Mouse (Mus musculus) left cerebral cortex, adult 11 months (tissue): ENCODE data around the gene Gas1.

ENCODE experiments used
- DNase-seq: peaks from one replicate; pipeline ENCODE4 v3.0.0; 2022; ENCODE audit warnings: low spot score

The Gas1 gene

DNA sequence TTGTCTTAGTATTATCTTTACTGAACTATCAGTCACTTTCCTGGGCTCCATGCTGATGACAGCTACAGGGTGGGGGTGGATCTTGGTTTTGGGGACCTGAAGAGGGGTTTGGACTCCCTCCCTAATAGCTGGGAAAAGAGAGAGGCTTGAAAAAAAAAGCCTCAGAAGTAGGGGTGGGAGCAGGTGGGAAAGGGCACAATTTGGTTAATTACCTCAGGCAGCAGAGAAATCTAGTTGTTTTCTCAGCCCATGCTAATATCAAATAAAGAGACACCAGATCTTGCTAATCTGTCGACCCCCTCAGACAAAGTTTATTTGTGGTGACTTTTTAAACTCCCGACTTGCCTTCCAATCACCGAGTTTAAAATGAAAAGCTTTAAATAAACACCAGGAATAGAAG is 4.0 kb downstream of the Gas1 start:
- DNase-seq, result no peak

DNA sequence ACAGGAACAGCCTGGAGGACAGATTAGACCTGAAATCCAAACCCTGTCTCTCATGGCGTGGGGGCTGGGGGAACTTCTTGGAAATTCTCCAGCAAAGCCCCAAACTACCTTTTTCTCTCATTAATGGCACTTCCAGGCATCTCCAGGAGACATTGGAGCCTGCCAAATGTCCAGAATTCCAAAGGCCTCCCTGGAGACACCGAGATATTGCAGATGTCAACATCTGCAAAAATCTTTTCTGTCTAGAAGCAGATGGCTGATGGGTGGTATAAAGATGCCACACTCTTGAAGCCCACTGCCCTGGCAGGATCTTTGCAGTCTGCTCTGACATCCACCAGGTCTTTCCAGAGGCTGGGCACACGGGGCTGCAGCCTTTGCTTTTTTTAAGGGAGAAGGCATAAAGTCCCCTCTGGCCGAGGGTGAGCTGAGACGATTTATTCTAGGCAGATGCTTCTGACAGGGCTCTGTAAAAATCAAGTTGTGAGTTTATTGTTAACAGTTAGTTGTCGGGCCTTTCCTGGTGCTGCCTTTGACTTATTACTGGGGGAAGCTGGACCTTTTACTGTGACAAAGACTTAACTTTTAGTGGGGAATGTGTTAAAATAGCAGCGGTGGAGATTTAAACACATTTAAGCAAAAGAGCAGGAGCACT is 4.7 kb downstream of the Gas1 start:
- no peak for DNase-seq

DNA sequence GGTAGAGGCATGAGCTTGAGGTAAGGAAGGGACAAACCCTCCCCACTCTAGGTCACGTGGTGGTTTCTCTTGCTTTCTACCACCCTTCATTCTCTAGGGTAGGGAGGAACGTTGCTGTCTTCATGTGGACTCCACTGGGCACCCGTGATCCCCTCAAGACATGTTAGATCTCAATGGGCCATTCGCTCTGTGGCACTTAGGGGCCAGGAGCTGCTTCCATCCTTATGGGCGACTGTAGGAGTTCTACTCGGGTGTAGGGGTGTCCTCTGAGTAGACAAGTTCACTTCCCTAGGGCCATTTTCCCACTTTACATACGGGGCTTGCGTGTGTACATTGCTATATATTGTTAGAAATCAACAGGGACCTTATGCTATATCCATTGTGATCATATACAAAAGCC is 5.4 kb downstream of the Gas1 start:
- DNase-seq, result no peak

DNA sequence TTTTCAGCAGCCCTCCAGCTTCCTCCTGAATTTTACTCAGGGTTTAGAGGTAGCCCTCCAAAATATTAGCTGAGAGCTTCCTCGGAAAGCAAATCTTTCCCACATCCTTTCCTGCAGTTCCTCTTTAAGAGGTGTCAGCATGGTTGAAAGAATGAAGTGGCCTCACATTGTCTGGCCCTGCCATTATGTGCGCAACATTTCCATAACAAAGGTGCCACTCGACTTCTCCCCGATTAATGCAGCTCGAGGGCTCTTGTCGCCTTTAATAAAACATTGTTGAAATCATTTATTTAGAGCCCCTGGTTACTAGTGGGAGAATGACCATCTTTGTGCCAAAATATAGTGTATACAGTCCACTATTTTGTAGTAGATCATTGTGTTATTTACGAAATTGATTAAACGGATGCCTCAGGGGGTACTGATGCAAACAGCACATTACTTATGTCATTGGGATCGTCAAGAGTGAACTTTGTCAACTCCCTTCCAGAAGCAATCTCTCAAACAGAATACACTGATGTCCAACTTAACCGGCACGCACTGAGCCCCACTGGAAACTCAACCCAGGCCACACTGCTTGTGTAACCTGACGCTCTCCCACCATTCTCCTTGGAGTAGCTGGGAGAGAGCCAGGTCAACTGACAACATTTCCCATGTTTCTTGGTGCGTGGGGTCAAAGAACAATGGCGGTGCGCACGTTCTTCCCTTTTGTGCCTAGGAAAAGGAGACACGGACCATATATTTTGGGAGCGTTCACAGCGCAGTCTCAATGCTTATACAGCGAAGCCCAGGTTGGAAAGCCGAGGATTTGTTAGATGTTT is 6.1 kb downstream of the Gas1 start:
- no peak for DNase-seq

GRCm38 (mm10) chr13:60169026-60169425 is 8.1 kb downstream of the Gas1 start:
- DNase-seq, result no peak

- DNase-seq, result no peak
Measured at GRCm38 (mm10) chr13:60156294-60157126, 20.7 kb downstream of the Gas1 start.

GRCm38 (mm10) chr13:60154170-60154569 is 23.0 kb downstream of the Gas1 start:
- DNase-seq, result no peak

DNA sequence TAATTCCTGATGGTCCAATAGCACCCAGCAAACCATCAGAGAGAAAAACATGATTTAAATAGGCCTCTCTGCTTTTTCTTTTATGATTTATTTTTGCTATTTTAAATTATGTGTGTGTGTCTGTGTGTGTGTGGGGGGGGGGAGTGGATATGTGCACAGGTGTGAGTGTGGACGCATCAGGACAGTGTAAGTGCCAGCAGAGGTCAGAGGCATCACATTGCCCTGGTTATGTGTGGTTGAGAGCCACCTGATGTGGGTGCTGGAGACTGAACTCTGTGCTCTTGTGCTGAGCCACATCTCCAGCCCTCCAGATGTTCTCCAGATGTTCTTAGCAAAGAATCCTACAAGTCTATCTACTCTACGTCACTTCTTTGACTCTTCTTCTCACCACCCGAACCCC is 28.9 kb downstream of the Gas1 start:
- DNase-seq, result no peak

GRCm38 (mm10) chr13:60147857-60148181 is 29.3 kb downstream of the Gas1 start:
- no peak for DNase-seq

DNA sequence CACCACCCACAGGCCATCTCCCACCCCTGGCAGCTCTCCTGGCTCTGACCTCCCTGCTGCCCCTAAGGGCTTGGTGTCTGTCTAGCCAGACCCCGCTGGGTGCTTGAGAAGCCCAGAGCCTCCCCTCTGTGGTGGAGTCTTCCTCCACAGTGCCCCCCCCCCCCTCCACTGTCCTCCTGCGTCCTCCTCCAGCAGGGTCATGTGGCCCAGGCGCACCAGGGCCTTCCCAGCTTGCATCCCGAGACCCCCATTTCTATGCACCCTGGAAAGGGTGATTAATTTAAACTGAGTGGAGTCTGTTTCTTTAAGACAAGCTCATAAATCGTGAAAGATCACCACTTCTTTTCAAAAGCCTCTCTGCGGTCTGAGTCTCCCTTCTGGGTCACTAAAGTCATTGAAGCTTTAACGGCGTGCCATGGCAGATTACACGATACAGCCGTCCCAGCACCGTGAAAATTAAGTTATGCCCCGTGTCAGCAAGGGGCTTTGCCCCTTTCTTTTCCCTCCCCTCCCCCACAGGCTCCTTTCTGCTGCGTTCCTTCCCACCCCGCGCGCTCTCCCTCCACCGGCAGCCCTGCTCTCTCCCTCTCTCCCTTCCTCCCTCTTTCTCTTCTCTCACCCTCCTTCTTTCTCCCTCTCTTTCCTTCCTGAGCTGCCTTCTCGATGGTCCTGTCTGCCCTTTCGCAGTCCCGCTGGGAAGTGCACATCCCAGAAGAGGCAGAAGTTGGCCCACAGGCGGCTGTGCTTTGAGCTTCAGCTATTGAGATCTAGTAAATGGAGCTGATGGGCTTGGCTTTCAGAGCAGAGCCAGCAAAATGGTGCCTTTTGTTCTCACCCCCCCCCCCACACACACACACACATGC is 29.9 kb downstream of the Gas1 start:
- DNase-seq, result no peak

- no peak for DNase-seq
Measured at GRCm38 (mm10) chr13:60146231-60146630, 30.9 kb downstream of the Gas1 start.

- no peak for DNase-seq
Measured at GRCm38 (mm10) chr13:60136962-60137361, 40.2 kb downstream of the Gas1 start.

- DNase-seq, result no peak
Measured at GRCm38 (mm10) chr13:60134439-60134799, 42.7 kb downstream of the Gas1 start.

DNA sequence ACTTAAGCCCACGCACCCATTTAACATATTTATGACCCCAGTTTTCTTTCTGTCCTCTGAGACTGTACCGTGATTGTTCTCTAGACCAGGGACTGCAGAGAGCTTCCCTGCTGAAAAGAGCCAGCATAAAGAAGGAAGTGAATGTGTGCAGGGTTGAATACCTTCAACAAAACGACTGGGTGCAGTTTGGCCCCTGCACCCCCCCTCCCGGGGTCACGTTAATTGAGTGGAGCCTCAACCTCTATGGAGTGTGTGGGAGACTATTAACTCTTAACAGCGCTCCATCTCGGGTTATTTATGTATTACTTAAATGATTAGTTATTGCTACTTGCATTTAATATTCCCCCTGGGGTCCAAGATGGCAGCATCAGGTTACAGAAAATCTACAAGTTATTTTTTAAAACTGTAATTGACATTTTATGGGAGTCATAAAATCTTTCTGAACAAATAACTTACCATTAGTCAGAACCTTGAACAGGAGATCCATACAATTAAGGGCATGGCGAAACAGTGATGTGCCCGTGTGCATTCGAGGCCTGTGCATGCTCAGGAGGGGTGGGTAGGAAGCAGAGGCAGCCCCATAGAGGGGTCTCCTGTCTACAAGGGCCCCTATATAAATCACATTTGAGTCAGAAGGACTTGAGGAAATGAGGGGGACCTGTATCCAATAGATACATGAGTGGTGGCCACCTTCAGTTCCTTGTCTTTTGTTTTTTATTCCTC is 43.3 kb downstream of the Gas1 start:
- DNase-seq, result no peak

GRCm38 (mm10) chr13:60131771-60132170 is 45.4 kb downstream of the Gas1 start:
- DNase-seq, result no peak

DNA sequence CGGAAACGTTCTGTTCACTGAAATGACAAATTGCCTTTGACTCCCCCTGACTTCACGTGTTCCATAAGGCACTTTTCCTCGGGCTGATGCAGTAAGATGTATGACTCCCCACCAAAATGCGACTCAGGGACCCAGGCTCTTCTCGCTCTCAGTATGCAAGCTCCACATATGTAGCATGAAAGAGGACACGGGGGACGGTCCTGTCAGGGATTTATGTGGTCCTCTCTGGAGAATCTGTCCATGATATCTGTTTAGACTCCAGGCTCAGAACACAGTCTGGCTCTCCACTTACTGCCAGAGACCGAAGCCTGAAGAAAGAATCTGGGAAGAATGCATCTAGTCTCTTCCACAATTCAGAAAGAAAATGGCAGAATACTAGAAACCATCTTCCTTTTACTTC is 47.6 kb downstream of the Gas1 start:
- DNase-seq, result no peak

DNA sequence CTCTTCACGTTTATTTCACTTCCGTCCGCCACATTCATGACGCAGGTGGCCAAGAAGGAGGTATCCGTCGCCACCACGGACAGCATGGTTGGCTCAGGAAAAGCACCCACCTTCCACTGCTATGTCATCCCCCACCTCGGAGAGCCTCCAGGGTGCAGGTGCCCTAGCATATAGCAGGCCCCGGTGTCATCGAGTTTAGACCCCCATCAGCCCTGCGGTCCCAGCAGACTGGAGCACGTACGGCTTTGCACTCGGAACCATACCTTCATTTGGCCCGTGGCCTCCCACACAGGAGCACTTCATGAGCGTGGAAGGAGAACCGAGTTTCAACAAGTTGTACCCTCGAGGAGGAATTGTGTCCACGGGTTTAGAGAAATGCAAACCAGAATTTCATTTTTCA is 50.8 kb downstream of the Gas1 start:
- no peak for DNase-seq

- DNase-seq, result no peak
Measured at GRCm38 (mm10) chr13:60125501-60126305, 51.5 kb downstream of the Gas1 start.

DNA sequence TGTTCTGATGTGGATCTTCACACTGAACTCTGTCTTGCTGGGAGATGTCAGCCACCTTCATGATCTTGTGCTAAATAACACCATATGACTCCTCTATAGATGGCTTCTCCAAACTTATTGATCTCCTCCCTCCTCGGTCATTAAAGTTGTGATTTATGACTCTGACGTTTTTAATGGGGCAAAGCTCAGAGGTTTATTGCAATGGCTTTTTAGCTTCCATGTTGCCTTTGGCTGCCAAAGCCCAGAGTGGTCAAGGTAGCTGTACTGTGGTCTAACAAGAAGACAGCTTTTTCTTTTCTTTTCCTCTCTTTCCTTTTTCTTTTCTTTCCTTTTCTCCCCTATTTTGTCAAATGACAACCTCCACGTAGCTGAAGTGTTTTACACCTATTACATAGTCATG is 52.1 kb downstream of the Gas1 start:
- DNase-seq, result no peak

- no peak for DNase-seq
Measured at GRCm38 (mm10) chr13:60124456-60124855, 52.7 kb downstream of the Gas1 start.
